Mouse (Mus musculus) limb, embryonic 13.5 days (tissue): ENCODE measurements around the gene Adamts17. TPM values are rescaled to one million over a fixed set of nuclear protein-coding genes. Genes with fewer than 3 reads are reported as not detected.
A peak's percentile ranks its signal among the peaks of the same experiment; 100 is the strongest.

ENCODE experiments used
- ATAC-seq: fragments of 200-750 bp; cut with Nextera tagmentation; 2 replicates; pipeline ENCODE4 v1.8.0; 2017; ENCODE audit warnings: low read depth, moderate number of reproducible peaks, moderate TSS enrichment; ENCODE audit not compliant: low FRiP score
- H3K27ac ChIP-seq: fragments of 300-500 bp; sonication (generic); 2 replicates; pipeline ENCODE4 v1.5.1; 2015; ENCODE audit warnings: inconsistent platforms, mild to moderate bottlenecking, moderate library complexity
- H3K27me3 ChIP-seq: fragments of 300-500 bp; sonication (generic); 2 replicates; pipeline ENCODE4 v1.6.1; 2015; ENCODE audit warnings: mild to moderate bottlenecking, inconsistent platforms
- H3K36me3 ChIP-seq: fragments of 300-500 bp; sonication (generic); 2 replicates; pipeline ENCODE4 v1.6.1; 2015; ENCODE audit warnings: inconsistent platforms, mild to moderate bottlenecking, moderate library complexity
- H3K4me1 ChIP-seq: fragments of 300-500 bp; sonication (generic); 2 replicates; pipeline ENCODE4 v1.6.1; 2015; ENCODE audit warnings: inconsistent platforms
- H3K4me2 ChIP-seq: fragments of 300-500 bp; sonication (generic); replicated peaks from 2 replicates; pipeline ENCODE4 v1.6.1; 2015; ENCODE audit warnings: inconsistent platforms, mild to moderate bottlenecking, moderate library complexity
- H3K4me3 ChIP-seq: fragments of 300-500 bp; sonication (generic); 2 replicates; pipeline ENCODE4 v1.5.1; 2015; ENCODE audit warnings: moderate library complexity, mild to moderate bottlenecking, inconsistent platforms
- H3K9ac ChIP-seq: fragments of 300-500 bp; sonication (generic); 2 replicates; pipeline ENCODE4 v1.6.1; 2015; ENCODE audit warnings: mild to moderate bottlenecking, inconsistent platforms
- H3K9me3 ChIP-seq: fragments of 300-500 bp; sonication (generic); 2 replicates; pipeline ENCODE4 v1.6.1; 2016; ENCODE audit warnings: inconsistent platforms
- WGBS: fragments of 180-500 bp; shearing (Covaris S2); methylation state at CpG from one replicate; pipeline ENCODE4 v1.1.7; 2015; 5-methylcytosine and 5-hydroxymethylcytosine counted together
- polyA plus RNA-seq: library from polyadenylated mRNA; unstranded; fragments of >200 nt; fragmentation: Nextera tagmentation; extraction: Ambion mirVana; gene quantifications from 2 replicates; pipeline ENCODE4 v1.2.1, GENCODE M21; 2015

Adamts17 gene
- polyA plus RNA-seq, 1 experiment from 2014 or later: 15.3 TPM

- WGBS: 87% methylated on average over 3 of the region's 3 CpGs
- ATAC-seq: no peak
Measured at GRCm38 (mm10) chr7:66988441-66988840, 148.9 kb downstream of the Adamts17 start.

GRCm38 (mm10) chr7:66989357-66990045 is 150.0 kb downstream of the Adamts17 start:
- ATAC-seq: no peak
- 80% methylated on average over 3 of the region's 3 CpGs for WGBS
- Histone ChIP-seq H3K36me3 (no peaks in the 10 kb centered on the region), H3K9me3 (peaks cover 6% of the 10 kb centered on the region; the same call in 1 of the 2 replicates), H3K4me3 (no peak overlapping the region), H3K9ac (no peak overlapping the region), H3K27ac (no peak overlapping the region), H3K4me2 (no peak overlapping the region), H3K27me3 (no peaks in the 10 kb centered on the region), H3K4me1 (no peaks in the 10 kb centered on the region)

More at GRCm38 (mm10) chr7:66988441-66988840, 148.9 kb downstream of the Adamts17 start:
- no peak overlapping the region for H3K27ac ChIP-seq
- H3K9me3 ChIP-seq: peaks cover 6% of the 10 kb centered on the region; the same call in 1 of the 2 replicates
- no peak overlapping the region for H3K4me2 ChIP-seq
- no peaks in the 10 kb centered on the region for H3K27me3 ChIP-seq
- H3K4me1 ChIP-seq: no peaks in the 10 kb centered on the region
- H3K9ac ChIP-seq: no peak overlapping the region
- no peaks in the 10 kb centered on the region; the same call in 1 of the 2 replicates for H3K36me3 ChIP-seq
- H3K4me3 ChIP-seq: no peak overlapping the region

- WGBS: 88% methylated on average over 6 of the region's 6 CpGs
- Histone ChIP-seq H3K4me2 (no peak overlapping the region), H3K36me3 (peaks cover 7% of the 10 kb centered on the region; the same call in 1 of the 2 replicates), H3K27ac (no peak overlapping the region), H3K4me3 (no peak overlapping the region), H3K9me3 (no peaks in the 10 kb centered on the region), H3K9ac (no peak overlapping the region), H3K4me1 (no peaks in the 10 kb centered on the region), H3K27me3 (no peaks in the 10 kb centered on the region)
- no peak for ATAC-seq
Measured at GRCm38 (mm10) chr7:66998821-66999220, 159.3 kb downstream of the Adamts17 start.

- Histone ChIP-seq H3K36me3 (peaks cover 43% of the 10 kb centered on the region), H3K27ac (no peak overlapping the region), H3K4me2 (no peak overlapping the region), H3K9ac (no peak overlapping the region), H3K27me3 (no peaks in the 10 kb centered on the region), H3K4me3 (no peak overlapping the region), H3K4me1 (no peaks in the 10 kb centered on the region), H3K9me3 (peaks cover 4% of the 10 kb centered on the region; the same call in 1 of the 2 replicates)
- no peak for ATAC-seq
- 71% methylated on average over 1 of the region's 1 CpGs for WGBS
Measured at GRCm38 (mm10) chr7:67003648-67004047, 164.1 kb downstream of the Adamts17 start.

- Histone ChIP-seq H3K9ac (no peak overlapping the region), H3K4me2 (no peak overlapping the region), H3K27ac (no peak overlapping the region), H3K36me3 (peaks cover 49% of the 10 kb centered on the region), H3K4me1 (no peaks in the 10 kb centered on the region), H3K4me3 (no peak overlapping the region), H3K9me3 (peaks cover 4% of the 10 kb centered on the region; the same call in 1 of the 2 replicates), H3K27me3 (no peaks in the 10 kb centered on the region)
- no peak for ATAC-seq
- 96% methylated on average over 5 of the region's 5 CpGs for WGBS
Measured at GRCm38 (mm10) chr7:67004220-67004619, 164.7 kb downstream of the Adamts17 start.

GRCm38 (mm10) chr7:67009841-67010240 is 170.3 kb downstream of the Adamts17 start:
- Histone ChIP-seq H3K4me2 (no peak overlapping the region), H3K4me1 (no peaks in the 10 kb centered on the region), H3K27ac (no peak overlapping the region), H3K36me3 (peaks cover 38% of the 10 kb centered on the region), H3K9me3 (peaks cover 4% of the 10 kb centered on the region; the same call in 1 of the 2 replicates), H3K4me3 (no peak overlapping the region), H3K9ac (no peak overlapping the region), H3K27me3 (no peaks in the 10 kb centered on the region)
- ATAC-seq: no peak
- 73% methylated on average over 5 of the region's 5 CpGs for WGBS

DNA sequence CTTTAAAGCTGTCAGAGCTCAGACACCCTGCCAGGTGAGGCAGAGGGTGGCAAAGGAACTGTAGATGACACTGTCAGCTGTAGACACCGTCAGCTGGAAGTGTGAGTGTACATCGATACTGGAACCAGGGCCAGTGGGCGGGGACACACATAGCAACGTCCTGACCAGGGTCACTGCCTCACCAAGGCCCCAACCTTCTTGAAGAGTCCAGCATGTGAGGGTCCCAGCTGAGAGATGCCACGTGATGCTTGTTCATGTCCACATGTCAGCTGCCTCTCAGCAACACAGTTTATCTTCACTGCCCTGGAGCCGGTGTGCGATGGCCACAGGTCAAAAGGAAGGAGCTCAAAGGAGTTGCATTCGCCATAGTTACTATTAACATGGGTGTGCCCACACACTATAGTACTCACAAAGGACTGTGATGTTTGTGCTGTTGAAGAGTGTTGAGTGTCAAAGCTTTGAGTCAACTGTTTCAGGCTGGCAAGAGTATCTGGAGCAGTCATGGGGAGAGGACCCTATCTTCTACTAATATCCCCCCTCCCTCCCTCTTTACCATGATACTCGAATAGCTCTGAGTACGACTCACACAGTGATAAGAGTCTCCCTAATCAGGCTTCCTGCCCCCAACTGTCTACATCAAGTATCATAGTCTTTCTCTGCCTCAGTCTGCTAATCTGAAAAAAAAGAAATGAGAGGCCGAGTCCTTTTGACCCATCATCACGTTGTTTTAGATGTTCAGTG is 172.6 kb downstream of the Adamts17 start:
- peaks cover 19% of the 10 kb centered on the region for H3K36me3 ChIP-seq
- H3K4me1 ChIP-seq: no peaks in the 10 kb centered on the region
- ATAC-seq: no peak
- 77% methylated on average over 12 of the region's 12 CpGs for WGBS
- H3K27ac ChIP-seq: no peak overlapping the region
- H3K27me3 ChIP-seq: no peaks in the 10 kb centered on the region
- H3K4me3 ChIP-seq: no peak overlapping the region
- no peak overlapping the region for H3K9ac ChIP-seq
- no peak overlapping the region for H3K4me2 ChIP-seq
- peaks cover 3% of the 10 kb centered on the region; the same call in 1 of the 2 replicates for H3K9me3 ChIP-seq

GRCm38 (mm10) chr7:67013211-67013895 is 173.8 kb downstream of the Adamts17 start:
- peaks cover 11% of the 10 kb centered on the region for H3K36me3 ChIP-seq
- ATAC-seq: no peak
- no peak overlapping the region for H3K9ac ChIP-seq
- H3K9me3 ChIP-seq: no peaks in the 10 kb centered on the region
- no peak overlapping the region for H3K4me3 ChIP-seq
- H3K4me2 ChIP-seq: no peak overlapping the region
- no peaks in the 10 kb centered on the region for H3K27me3 ChIP-seq
- no peak overlapping the region for H3K27ac ChIP-seq
- 91% methylated on average over 12 of the region's 12 CpGs for WGBS
- H3K4me1 ChIP-seq: no peaks in the 10 kb centered on the region

DNA sequence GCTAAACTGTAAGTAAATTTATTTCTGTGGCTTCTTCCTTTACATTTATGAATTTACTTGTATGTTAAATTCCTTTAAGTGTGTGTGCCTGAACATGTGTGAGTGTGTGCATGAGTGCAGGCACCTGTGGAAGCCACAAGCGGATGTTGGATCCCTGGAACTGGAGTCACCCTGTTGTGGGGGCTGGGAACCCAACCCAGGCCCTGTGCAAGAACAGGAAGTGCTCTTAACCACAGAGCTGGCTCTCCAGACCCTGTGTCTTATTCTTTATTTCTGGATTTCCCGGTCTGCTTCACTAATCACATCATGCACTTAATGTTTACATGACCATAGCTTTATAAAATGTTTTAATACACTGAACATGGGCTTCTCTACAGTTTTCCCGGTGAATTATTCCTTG is 180.4 kb downstream of the Adamts17 start:
- no peaks in the 10 kb centered on the region for H3K27me3 ChIP-seq
- no peak for ATAC-seq
- WGBS: 85% methylated on average over 3 of the region's 3 CpGs
- no peak overlapping the region for H3K4me3 ChIP-seq
- H3K27ac ChIP-seq: no peak overlapping the region
- H3K4me2 ChIP-seq: no peak overlapping the region
- H3K4me1 ChIP-seq: no peaks in the 10 kb centered on the region; the same call in 1 of the 2 replicates
- H3K9ac ChIP-seq: no peak overlapping the region
- H3K9me3 ChIP-seq: no peaks in the 10 kb centered on the region
- H3K36me3 ChIP-seq: peaks cover 3% of the 10 kb centered on the region; the same call in 1 of the 2 replicates

GRCm38 (mm10) chr7:67026114-67027070 is 186.9 kb downstream of the Adamts17 start:
- Histone ChIP-seq H3K4me2 (peak overlapping the region; percentile 49), H3K9ac (peak overlapping the region; percentile 14; the same call in 1 of the 2 replicates), H3K27me3 (no peaks in the 10 kb centered on the region), H3K9me3 (no peaks in the 10 kb centered on the region), H3K27ac (peak overlapping the region; percentile 86), H3K4me1 (peaks cover 21% of the 10 kb centered on the region), H3K4me3 (0 out of 2 replicates have a peak overlapping the region, but pooled peaks have one; percentile 8), H3K36me3 (no peaks in the 10 kb centered on the region)
- ATAC-seq: peak; percentile 80
- 12% methylated on average over 20 of the region's 20 CpGs for WGBS

- 73% methylated on average over 8 of the region's 8 CpGs for WGBS
- Histone ChIP-seq H3K4me1 (peaks cover 21% of the 10 kb centered on the region), H3K4me2 (no peak overlapping the region), H3K9ac (no peak overlapping the region), H3K27me3 (no peaks in the 10 kb centered on the region), H3K27ac (peak overlapping the region; percentile 86), H3K36me3 (peaks cover 3% of the 10 kb centered on the region; the same call in 1 of the 2 replicates), H3K4me3 (no peak overlapping the region), H3K9me3 (no peaks in the 10 kb centered on the region)
- no peak for ATAC-seq
Measured at GRCm38 (mm10) chr7:67027216-67027615, 187.7 kb downstream of the Adamts17 start.
